Mouse (Mus musculus) left cerebral cortex, postnatal 10 days (tissue): Measurements from ENCODE around the gene Chid1. TPM values are rescaled to one million over a fixed set of nuclear protein-coding genes. Genes with fewer than 3 reads are reported as not detected.
A peak's percentile ranks its signal among the peaks of the same experiment; 100 is the strongest.

ENCODE experiments used
- DNase-seq, 2 experiments: peaks; one replicate each; pipeline ENCODE4 v3.0.0; 2021 to 2022; ENCODE audit warnings: low spot score in 2 of 2, mixed read lengths in 1 of 2; ENCODE audit errors: extremely low spot score in 1 of 2
- intact Hi-C: fragments of 180-260 bp; cut with DNase I; formaldehyde crosslinking; loops from one replicate; pipeline ENCODE4 v1.15.1; 2025
- total RNA-seq, 2 experiments: library from RNA; stranded (reverse); gene quantifications; 2 replicates each; pipeline ENCODE4 v1.2.3; 2021

Gene Chid1
- total RNA-seq, 2 experiments from 2014 or later, result 69.2 to 71.1 TPM

DNA sequence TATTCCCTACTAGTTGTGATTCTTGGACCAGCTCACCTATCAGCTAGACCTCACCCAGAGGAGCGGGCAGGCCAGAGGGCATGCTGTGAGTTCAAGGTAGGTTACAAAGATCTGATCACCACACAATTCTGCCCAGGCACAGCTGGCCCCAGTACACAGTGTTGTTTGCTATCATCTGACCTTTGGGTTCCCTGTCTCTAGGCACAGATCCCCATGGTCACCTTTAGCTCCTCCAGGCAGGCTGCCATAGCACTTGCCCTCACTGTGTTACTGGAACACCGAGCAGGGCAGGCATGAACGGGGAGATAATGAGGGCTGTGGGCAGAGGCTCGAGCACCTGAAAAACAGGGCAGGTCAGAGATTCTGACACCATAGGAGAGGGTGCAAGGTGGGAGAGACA is 22.0 kb downstream of the Chid1 start:
- intact Hi-C loops, result no loop called here

GRCm38 (mm10) chr7:141510681-141511191 is 28.9 kb downstream of the Chid1 start:
- no peak for DNase-seq
- intact Hi-C loops, result no loop called here

More for the DNA sequence above, 22.0 kb downstream of the Chid1 start:
- no peak for DNase-seq

DNA sequence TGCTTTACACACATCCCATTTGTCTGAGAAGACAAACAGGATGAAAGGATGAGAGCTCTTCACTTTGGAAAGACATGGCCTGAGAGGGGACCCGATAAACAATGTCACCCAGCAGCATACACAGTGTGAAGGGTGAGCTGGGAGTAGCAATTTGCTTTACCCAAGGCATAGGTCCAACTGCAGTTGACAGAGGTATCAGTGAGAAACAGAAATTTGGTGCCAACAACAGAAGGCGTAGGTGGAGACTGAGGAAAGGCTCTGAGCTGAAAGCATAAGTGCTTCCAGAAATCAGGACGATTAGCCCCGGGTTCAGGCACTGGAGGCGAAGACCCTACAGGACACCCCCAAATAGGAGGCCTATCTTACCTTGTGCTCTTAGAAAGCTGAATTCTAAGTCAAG is 29.5 kb downstream of the Chid1 start:
- DNase-seq, result no peak
- intact Hi-C loops, result no loop called here

- intact Hi-C loops, result no loop called here
- no peak for DNase-seq
Measured at GRCm38 (mm10) chr7:141508160-141508559, 31.5 kb downstream of the Chid1 start.

- intact Hi-C loops, result no loop called here
- DNase-seq, result no peak
Measured at GRCm38 (mm10) chr7:141506278-141506677, 33.4 kb downstream of the Chid1 start.

DNA sequence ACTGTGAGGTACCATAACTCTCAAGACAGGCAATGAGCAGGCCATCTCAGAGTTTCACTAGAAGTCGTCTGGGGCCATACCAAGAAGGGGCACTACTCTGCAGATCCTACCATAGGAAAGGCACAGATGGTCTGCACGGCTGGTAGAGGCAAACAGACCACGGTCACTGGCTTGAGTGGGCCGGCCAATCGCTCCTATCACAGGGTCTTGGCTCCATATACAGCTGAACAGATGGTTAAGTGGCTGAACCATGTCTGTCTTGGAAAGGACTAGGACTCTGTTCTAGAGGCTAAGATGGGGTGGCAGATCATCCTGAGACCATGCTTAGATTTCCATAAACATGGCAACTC is 37.1 kb downstream of the Chid1 start:
- DNase-seq, result no peak
- intact Hi-C loops, result no loop called here

DNA sequence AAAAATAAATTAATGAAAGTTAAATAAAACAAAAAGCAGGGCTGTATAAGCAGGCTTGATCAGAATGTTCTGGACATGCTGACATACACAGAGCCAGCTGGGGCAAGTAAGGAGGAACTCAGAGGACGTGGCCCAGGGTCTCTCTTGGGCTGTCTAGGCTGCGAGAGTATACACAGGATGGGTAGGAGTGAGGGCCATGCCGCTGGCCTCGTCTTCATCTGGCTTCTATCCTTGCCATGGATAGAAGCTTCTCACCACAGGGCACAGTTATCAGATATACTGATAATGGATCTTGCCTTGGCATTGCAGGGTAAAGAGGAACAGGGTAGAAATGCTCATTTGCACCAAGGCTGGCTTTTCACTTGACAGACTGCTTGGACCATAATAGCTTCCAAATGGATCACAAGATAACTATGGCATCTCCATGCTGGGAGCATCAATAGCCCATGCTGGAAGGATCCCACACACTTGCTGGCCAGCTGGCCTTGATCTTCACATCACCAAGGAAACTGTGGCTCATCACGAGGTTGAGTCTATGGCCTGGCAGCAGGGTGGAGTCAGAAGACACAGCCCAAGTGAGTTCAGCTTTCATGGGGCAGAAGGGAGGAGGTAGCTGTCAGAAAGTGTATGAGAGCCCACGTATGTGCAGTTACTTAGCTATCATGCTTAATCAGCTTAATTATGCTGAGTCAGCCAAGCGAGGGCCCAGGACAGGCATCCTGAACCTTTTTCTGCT is 37.7 kb downstream of the Chid1 start:
- no peak for DNase-seq
- intact Hi-C loops, result no loop called here

DNA sequence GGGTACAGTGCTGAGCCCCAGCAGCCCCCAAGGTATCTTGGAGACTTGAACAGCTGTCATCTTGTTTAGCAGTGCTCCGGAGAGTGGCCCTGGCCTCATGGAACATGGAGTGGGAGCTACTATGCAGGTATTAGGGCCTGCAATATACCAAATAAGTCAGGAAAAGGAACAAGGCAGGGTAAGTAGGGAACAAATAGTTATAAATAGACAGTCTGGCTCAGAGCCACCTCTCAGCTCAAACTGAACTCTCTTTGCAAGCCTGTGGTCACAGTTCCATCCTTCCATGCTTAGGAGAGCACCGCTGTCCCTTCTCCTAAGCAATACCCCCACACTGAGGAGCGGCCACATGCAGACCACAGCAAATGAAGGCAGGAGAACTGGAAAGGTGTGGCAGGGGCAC is 42.1 kb downstream of the Chid1 start:
- DNase-seq, result no peak
- intact Hi-C loops, result no loop called here

DNA sequence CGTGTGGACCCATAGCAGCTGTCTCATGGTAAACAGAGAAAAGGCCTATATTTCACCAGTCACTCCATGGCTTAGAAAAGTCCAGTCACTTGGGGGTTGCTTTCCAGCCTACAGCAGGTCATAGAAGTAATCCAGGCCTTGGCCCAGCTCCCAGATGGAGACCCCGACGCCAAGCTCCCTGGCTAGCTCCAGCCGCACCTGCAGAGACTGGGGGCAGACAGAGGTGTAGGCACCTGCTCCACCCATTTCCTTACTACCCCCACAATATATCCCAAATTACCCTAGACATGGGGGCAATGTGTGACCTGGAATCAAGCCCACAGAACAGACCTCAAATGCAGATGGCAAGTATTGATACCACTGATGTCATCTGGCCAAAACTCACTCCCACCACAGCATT is 43.7 kb downstream of the Chid1 start:
- intact Hi-C loops, result no loop called here
- no peak for DNase-seq

GRCm38 (mm10) chr7:141495379-141495778 is 44.3 kb downstream of the Chid1 start:
- intact Hi-C loops, result no loop called here
- no peak for DNase-seq

GRCm38 (mm10) chr7:141493729-141494128 is 45.9 kb downstream of the Chid1 start:
- intact Hi-C loops, result no loop called here
- no peak for DNase-seq

GRCm38 (mm10) chr7:141492738-141493137 is 46.9 kb downstream of the Chid1 start:
- no peak for DNase-seq
- intact Hi-C loops, result no loop called here

DNA sequence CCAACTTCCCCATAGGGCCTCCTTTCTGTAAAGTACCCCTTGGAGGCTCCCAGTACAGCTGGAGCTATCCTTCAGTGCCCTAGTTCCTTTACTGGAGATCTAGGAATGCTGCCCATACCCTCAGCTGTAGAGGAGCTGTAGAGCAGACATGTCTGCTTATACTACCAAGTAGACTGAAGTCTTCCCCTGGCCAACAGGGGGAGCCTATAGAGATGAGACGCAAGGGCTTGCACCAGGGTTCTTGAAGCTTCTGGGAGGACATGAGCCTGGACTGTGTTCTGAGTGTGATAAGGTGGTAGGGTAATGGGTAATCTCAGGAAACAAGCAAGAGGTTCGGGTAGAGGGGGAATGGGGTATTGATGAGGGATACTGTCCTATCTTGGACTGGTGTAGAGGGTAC is 48.5 kb downstream of the Chid1 start:
- DNase-seq, result no peak
- intact Hi-C loops, result no loop called here

GRCm38 (mm10) chr7:141487141-141487540 is 52.5 kb downstream of the Chid1 start:
- DNase-seq, result no peak
- intact Hi-C loops, result no loop called here

GRCm38 (mm10) chr7:141486239-141486638 is 53.4 kb downstream of the Chid1 start:
- DNase-seq, result no peak
- intact Hi-C loops, result no loop called here

GRCm38 (mm10) chr7:141485606-141486005 is 54.1 kb downstream of the Chid1 start:
- no peak for DNase-seq
- intact Hi-C loops, result no loop called here

GRCm38 (mm10) chr7:141485186-141485585 is 54.5 kb downstream of the Chid1 start:
- DNase-seq, result no peak
- intact Hi-C loops, result no loop called here

DNA sequence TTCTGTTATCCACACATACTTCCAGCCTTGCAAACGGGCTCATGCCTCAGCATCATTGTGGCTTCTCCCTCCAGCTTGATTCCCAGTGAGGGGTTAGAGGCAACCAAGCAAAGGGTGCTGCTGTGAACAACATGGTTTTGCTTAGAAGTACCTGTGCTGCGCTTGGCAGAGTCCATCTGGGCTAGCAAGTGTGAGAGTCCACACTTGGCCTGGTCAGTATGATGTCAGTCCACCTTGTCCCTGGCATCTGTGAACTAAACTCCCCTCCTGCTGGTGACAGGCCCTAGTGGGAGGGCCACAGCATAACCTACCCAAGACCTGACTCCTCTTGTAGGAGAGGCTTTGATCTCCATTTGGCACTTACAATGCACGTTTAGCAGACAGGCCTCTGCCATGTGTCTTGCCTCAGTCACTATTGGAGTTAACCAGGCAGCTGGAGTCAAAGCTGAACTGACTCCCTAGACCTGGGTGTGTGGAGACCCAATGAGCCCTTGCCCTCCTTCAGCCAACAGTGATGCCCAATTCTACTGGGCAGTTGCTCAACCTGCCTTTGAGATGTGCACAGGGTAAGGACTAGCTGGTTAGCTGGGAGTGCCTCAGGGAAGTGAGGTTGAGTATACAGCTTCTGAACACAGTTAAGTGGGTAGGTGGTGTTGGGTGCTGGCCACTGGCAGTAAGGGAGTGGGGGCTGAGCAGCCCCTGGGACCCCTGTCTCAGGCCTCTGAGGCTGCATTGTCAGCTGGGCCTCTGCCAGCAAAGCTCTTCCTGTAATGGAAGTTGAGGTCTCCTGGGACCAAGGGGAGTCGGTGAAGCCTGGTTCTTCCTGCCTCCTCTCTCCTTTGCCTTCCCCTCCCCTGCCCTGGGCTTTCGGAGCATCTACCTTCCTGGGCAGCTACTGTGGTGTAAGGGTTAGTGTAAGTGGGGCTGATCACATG is 55.2 kb downstream of the Chid1 start:
- intact Hi-C loops, result no loop called here

GRCm38 (mm10) chr7:141483114-141483653 is 56.5 kb downstream of the Chid1 start:
- no peak for DNase-seq
- intact Hi-C loops, result no loop called here

More for the DNA sequence above, 55.2 kb downstream of the Chid1 start:
- peak in 1 of 2 experiments; percentile 61 for DNase-seq
